Mouse (Mus musculus) liver (tissue): ENCODE measurements around the gene Hist1h3f.
A peak's percentile ranks its signal among the peaks of the same experiment; 100 is the strongest.
"Not testable (repeated sequence)": the region's sequence is repeated elsewhere in the genome, so short reads cannot be mapped to it uniquely, and the experiment has no call there.

Source experiments
- DNase-seq: peaks from one replicate; pipeline ENCODE4 v3.0.0-alpha.2; 2020; ENCODE audit warnings: mixed read lengths

The Hist1h3f gene

DNA sequence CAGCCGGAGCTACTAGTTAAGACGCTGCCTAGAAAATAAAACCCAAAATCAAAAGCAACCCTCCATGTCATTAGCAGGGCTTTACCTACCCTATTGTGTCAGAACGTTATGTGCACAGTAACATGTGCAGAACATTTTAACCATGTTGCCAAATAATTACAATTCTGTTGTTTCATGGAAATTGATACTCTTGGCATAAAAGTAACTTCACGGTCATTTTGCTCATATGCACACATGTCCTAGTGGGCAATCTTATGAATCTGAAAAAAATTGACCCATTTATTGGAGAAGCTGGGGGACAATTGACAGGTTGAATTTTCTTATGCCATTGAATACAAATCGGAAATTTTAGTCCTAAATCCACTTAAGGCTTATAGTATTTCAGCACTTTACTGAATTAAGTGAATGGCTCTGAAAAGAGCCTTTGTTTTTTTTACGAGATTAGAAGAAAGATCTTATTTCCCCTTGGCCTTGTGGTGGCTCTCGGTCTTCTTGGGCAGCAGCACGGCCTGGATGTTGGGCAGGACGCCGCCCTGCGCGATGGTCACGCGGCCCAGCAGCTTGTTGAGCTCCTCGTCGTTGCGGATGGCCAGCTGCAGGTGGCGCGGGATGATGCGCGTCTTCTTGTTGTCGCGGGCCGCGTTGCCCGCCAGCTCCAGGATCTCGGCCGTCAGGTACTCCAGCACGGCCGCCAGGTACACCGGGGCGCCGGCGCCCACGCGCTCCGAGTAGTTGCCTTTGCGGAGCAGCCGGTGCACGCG, 26.6 kb downstream of the Hist1h3f start:
- DNase-seq = not testable (repeated sequence)

- DNase-seq = peak; percentile 88
These were observed 27.2 kb downstream of the Hist1h3f start, which contains the start of the genes Hist1h2ae and Hist1h2bg for GRCm38 (mm10) chr13:23571022-23571503. Gene Hist1h2ae (minus strand): TSS chr13:23571220. Gene Hist1h2bg (plus strand): TSS chr13:23571396.

DNA sequence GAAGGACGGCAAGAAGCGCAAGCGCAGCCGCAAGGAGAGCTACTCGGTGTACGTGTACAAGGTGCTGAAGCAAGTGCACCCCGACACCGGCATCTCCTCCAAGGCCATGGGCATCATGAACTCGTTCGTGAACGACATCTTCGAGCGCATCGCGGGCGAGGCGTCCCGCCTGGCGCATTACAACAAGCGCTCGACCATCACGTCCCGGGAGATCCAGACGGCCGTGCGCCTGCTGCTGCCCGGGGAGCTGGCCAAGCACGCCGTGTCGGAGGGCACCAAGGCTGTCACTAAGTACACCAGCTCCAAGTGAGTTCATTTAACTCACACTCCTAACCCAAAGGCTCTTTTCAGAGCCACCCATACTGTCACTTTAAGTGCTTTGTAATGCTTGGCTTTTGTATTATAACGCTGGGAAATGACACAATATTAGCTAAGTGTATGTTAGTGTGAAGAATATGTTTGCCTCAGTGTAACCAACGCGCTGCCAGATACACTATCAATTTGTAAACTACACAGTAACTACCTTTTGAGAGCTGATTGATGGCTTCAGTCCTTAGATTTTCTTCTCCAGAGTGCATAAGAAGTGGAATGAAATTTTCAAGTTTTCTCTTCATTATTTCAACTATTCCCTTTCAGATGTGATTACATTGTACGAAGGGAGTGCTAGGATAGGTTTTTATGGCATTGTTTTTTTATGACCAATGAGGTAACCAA, 27.8 kb downstream of the Hist1h3f start:
- DNase-seq = peak; percentile 34

DNA sequence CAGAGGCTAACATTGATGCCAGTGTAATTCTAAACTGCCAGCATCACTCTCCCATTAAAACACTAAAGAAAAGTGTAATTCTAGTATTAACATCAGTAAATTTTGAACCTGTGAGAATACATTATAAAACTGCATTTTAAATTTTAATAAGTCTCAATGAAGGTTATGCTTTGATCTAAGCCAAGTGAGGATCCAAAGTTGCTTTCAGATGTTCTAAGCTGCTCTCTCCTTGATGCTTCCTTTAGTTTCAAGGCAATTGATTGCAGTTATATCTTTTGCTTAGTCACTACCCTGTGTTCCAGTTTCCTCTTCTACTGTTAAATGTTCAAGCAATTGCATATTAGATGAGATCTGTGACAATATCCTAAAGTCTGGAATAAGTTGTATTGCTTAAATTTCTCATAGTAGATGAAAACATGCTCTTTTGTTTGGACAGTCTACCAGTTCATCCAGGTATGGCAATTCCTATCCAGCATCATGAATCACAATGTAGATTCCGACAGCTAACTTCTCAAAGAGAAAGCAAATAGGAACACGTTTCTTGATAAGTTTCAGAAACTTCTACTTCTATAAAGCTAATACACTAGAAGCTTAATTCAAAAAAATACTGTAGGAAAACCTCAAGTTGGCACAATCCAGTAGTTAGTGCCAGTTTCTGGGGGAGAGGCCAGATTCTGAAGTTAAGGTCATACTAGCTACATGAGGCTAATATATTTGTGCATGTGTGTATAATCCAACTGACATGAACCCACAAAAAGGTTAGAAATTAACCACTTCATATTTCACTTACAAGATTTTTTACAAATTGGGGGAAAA, 28.6 kb downstream of the Hist1h3f start:
- no peak for DNase-seq

DNA sequence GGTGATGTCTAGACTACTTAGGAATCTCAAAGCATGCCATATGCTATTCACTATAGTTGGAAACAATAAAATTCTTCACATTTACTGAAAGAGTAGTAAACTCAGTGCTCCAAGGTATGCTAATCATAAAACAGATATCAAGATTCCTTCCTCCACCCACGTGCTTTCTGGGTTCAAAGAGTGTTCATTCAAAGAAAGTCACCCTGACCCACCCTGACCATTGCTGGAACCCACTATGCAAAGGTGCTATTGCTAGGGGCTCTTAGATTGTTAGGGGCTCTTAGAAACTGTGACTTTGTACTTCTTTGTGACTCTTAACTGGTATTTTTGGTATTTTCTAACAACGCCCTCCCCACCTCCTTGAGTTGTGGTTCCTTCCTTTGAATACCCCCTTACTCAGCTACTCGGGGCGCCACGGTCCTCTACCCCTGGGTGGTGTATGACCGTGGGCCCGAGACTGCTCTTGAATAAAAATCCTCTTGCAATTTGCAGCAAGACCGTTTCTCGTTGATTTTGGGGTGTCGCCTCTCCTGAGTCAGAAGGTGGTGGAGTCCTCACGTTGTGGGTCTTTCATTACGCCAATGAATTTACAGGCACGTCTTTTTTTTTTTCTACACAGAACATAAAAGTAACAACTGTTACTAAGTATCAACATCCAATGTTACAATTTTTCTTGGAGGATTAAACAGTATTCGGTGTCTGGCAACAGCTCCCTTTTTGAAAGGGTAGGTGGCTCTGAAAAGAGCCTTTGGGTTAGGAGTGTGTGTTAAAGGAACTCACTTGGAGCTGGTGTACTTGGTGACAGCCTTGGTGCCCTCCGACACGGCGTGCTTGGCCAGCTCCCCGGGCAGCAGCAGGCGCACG, 29.4 kb downstream of the Hist1h3f start:
- DNase-seq = peak; percentile 47

- peak; percentile 94 for DNase-seq
These were observed 30.2 kb downstream of the Hist1h3f start, which contains the start of the genes Hist1h2bf and Hist1h2ad for GRCm38 (mm10) chr13:23573898-23574524. Gene Hist1h2bf (minus strand): TSS chr13:23574196. Gene Hist1h2ad (plus strand): TSS chr13:23574381.

GRCm38 (mm10) chr13:23574546-23575170, 30.8 kb downstream of the Hist1h3f start:
- not testable (repeated sequence) for DNase-seq

DNA sequence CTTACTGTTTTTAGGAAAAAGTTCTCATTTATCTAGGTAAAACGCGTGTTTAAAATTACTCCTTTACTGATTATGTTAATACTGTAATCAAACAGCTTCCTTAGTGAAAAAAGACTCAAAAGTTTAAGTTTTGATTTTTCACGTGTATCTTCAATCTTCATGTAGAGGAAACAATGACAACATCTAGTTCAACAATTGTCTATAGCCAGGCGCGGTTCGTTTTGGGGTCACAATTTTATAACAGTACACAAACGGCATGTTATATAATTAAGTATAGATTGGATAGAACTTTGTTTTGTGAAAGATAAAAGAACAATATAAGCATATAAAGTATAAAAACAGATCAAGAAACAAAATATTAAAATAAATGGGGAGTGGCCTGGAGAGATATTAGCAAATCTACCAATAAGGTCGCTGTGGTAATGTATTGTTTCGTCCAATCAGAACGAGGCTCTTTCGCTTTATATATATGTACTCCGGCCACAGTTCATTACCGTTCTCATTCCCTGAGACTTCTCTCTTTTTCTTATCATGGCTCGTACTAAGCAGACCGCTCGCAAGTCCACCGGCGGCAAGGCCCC, 31.5 kb downstream of the Hist1h3f start, which contains the start of gene Hist1h3d:
TSS of gene Hist1h3d (plus strand) at position 493 of the 581 bp plus-strand sequence.
- DNase-seq = peak; percentile 74

DNA sequence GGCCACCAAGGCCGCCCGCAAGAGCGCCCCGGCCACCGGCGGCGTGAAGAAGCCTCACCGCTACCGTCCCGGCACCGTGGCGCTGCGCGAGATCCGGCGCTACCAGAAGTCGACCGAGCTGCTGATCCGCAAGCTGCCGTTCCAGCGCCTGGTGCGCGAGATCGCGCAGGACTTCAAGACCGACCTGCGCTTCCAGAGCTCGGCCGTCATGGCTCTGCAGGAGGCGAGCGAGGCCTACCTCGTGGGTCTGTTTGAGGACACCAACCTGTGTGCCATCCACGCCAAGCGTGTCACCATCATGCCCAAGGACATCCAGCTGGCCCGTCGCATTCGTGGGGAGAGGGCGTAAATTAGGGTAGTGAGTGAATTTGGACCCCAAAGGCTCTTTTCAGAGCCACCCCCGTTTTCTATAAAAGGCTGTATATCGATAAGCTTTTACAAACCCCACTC, 32.0 kb downstream of the Hist1h3f start:
- peak; percentile 35 for DNase-seq

DNA sequence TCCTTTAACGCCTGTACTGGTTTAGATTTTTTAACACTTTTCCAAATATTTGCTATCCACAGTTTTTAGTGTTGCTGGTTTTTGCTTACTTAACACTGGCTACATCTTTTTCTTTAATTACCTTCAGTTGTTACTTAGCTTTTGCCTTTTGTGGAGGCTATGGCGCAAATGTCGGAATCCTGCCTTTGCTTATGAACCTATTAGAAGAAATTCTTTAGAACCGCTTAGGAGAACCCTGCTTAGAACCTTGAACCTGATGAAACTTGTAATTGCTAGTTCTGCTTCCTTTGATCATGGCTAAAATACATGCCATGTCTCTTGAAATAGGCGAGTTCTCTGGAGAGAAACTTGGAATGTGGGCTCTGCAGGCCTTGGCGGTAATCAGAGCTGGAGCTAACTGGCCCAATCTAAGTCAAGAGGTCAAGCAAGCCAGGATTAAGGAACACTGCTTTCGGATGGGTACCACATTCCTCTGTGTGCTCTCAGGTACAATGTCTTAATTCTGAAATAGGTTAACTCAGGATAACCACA, 32.6 kb downstream of the Hist1h3f start:
- peak; percentile 38 for DNase-seq

- peak; percentile 28 for DNase-seq
These were observed 33.2 kb downstream of the Hist1h3f start for GRCm38 (mm10) chr13:23576906-23577639.

- no peak for DNase-seq
These were observed 34.0 kb downstream of the Hist1h3f start for GRCm38 (mm10) chr13:23577835-23578234.

- DNase-seq = peak; percentile 94
These were observed 37.8 kb downstream of the Hist1h3f start, which contains the start of gene Hist1h4d for GRCm38 (mm10) chr13:23581408-23582218. Gene Hist1h4d (plus strand): TSS chr13:23581598.

- DNase-seq = peak; percentile 25
These were observed 38.6 kb downstream of the Hist1h3f start for GRCm38 (mm10) chr13:23582219-23583056.

DNA sequence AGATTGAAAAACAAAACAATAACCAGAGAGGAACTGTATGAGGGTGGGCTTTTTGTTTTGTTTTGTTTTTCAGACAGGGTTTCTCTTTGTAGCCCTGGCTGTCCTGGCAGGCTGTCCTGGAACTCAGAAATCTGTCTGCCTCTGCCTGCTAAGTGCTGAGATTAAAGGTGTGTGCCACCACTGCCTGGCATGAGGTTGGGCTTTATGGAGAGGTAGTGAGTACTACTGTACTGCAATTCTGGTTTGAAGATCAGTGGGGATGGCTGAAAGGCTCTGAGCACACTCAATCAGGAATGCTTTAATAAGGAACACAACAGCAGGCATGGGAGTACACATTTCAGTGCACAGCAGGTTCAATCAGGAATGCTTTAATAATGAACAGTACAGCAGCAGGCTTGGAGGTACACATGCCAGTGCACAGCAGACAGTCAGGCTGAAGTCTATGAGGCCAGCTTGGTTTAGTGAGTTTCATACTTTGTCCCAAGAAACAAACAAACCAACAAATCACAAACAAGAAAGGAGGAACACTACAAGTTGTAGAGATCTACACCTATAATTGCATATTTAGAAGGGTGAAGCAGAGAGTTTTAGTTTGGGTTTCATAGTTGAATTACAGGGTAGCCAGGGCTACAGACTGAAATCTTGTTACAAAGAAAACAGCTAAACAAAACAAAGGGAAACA, 39.7 kb downstream of the Hist1h3f start:
- no peak for DNase-seq

GRCm38 (mm10) chr13:23584331-23584730, 40.5 kb downstream of the Hist1h3f start:
- peak; percentile 31 for DNase-seq
